Mouse (Mus musculus) neural tube, embryonic 14.5 days (tissue): Measurements from ENCODE around the gene Fen1. TPM values are rescaled to one million over a fixed set of nuclear protein-coding genes. Genes with fewer than 3 reads are reported as not detected.

Experiments used
- ATAC-seq: fragments of 200-750 bp; cut with Nextera tagmentation; 2 replicates; pipeline ENCODE4 v1.8.0; 2017; ENCODE audit warnings: low read depth, mild to moderate bottlenecking, moderate TSS enrichment, moderate library complexity
- H3K27ac ChIP-seq: fragments of 300-500 bp; sonication (generic); 2 replicates; pipeline ENCODE4 v1.5.1; 2014; ENCODE audit warnings: low read depth, mild to moderate bottlenecking, control low read depth, low read length, moderate library complexity, mixed read lengths
- H3K27me3 ChIP-seq: fragments of 300-500 bp; sonication (generic); 2 replicates; pipeline ENCODE4 v1.6.1; 2014; ENCODE audit warnings: low read length; ENCODE audit not compliant: control insufficient read depth, insufficient read depth
- H3K36me3 ChIP-seq: fragments of 300-500 bp; sonication (generic); 2 replicates; pipeline ENCODE4 v1.6.1; 2014; ENCODE audit warnings: low read length, mixed read lengths; ENCODE audit not compliant: control insufficient read depth, insufficient read depth
- H3K4me1 ChIP-seq: fragments of 300-500 bp; sonication (generic); 2 replicates; pipeline ENCODE4 v1.6.1; 2014; ENCODE audit warnings: low read length; ENCODE audit not compliant: control insufficient read depth, insufficient read depth
- H3K4me2 ChIP-seq: fragments of 300-500 bp; sonication (generic); 2 replicates; pipeline ENCODE4 v1.6.1; 2014; ENCODE audit warnings: mild to moderate bottlenecking, low read depth, low read length, control low read depth
- H3K4me3 ChIP-seq: fragments of 300-500 bp; sonication (generic); 2 replicates; pipeline ENCODE4 v1.5.1; 2014; ENCODE audit warnings: low read depth, low read length, control low read depth, mixed read lengths
- H3K9ac ChIP-seq: fragments of 300-500 bp; sonication (generic); replicated peaks from 2 replicates; pipeline ENCODE4 v1.6.1; 2014; ENCODE audit warnings: low read depth, mild to moderate bottlenecking, control low read depth, low read length, mixed read lengths
- H3K9me3 ChIP-seq: fragments of 300-500 bp; sonication (generic); 2 replicates; pipeline ENCODE4 v1.6.1; 2016; ENCODE audit warnings: low read length; ENCODE audit not compliant: control insufficient read depth
- WGBS: fragments of 180-500 bp; shearing (Covaris S2); extraction: QIAGEN DNeasy Blood & Tissue Kit; methylation state at CpG from one replicate; pipeline ENCODE4 v1.1.7; 2014; 5-methylcytosine and 5-hydroxymethylcytosine counted together
- polyA plus RNA-seq: library from polyadenylated mRNA; unstranded; fragments of >200 nt; fragmentation: Nextera tagmentation; extraction: Ambion mirVana; gene quantifications from 2 replicates; pipeline ENCODE4 v1.2.1, GENCODE M21; 2014

The Fen1 gene
- polyA plus RNA-seq, 1 experiment from 2014 or later, result 18.0 TPM

DNA sequence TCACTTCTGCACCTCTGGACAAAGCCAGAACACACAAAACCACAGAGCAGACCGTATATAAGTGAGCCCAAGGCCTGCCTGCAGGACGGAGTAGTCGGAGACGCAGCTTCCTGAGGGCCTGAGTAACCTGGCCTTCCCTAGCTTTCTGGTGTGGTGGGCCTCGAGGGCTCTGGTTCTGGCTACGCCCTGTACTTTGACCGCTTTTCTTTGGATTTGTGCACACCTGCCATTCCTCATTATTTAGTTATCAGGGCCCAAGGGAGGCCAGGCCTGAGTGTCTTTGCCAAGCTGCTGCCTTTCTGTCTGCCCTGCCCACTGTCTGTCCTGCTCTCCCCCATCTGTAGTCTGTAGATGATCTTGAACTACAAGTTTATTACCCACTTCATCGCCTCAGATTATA lies 14.0 kb downstream of the Fen1 start:
- Histone ChIP-seq H3K4me3 (no peak overlapping the region), H3K9ac (no peak overlapping the region), H3K9me3 (no peaks in the 10 kb centered on the region), H3K36me3 (peaks cover 83% of the 10 kb centered on the region), H3K27ac (no peak overlapping the region), H3K4me2 (no peak overlapping the region), H3K4me1 (peaks cover 7% of the 10 kb centered on the region), H3K27me3 (no peaks in the 10 kb centered on the region)
- 91% methylated on average over 8 of the region's 8 CpGs for WGBS
- no peak for ATAC-seq

DNA sequence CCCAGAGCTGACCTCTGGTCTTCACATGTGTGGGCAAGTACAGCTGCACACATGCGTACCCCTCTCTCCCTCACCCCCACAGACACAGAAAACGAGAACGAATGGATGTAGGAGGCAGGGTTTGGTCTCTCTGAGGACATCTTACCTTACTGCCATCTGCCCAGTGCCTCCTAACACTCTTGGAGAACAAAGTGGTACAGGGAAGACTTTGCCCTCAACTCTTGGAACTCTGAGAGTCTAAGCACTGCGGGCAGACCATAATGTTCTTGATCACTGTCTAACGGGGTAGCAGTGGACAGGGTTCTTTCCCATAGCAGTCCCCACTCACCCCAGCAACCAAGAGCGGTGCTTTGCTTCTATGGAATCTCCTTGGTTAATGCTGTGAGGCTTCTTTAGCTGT lies 14.9 kb downstream of the Fen1 start:
- H3K9me3 ChIP-seq, result no peaks in the 10 kb centered on the region
- WGBS, result 92% methylated on average over 6 of the region's 6 CpGs
- H3K27ac ChIP-seq, result no peak overlapping the region; the same call in 1 of the 2 replicates
- no peak for ATAC-seq
- H3K4me1 ChIP-seq, result peaks cover 17% of the 10 kb centered on the region
- no peak overlapping the region for H3K9ac ChIP-seq
- H3K27me3 ChIP-seq, result no peaks in the 10 kb centered on the region
- no peak overlapping the region for H3K4me2 ChIP-seq
- no peak overlapping the region for H3K4me3 ChIP-seq
- H3K36me3 ChIP-seq, result peaks cover 75% of the 10 kb centered on the region

DNA sequence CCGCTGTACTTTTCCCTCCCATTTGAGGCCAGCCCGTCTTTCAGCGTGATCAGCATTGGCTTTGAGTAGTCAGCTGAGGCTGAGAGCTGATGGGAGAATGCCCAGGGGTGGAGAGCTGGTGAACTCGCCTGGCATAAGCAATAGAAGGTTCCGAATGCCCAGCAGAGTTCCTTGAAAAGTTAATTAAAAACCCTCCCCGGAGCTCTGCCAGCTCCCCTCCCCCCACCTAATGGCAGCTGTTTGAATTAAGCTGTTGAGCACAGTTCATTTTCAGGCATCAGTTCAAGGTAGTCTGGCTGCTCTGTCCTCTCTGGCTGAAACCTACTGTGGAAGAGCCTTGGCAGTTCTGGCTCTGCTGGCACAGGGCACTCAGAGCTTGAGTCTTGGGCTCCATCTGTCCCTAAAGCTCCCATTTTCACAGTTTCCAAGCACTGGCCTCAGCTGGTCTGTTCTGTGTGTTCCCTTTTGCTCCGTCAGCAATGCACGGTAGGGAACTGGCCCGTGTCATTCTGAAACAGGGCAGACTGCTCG lies 15.6 kb downstream of the Fen1 start:
- Histone ChIP-seq H3K4me1 (peaks cover 17% of the 10 kb centered on the region), H3K4me3 (no peak overlapping the region), H3K27ac (peak overlapping the region; percentile 10; the same call in 1 of the 2 replicates), H3K4me2 (no peak overlapping the region), H3K9ac (no peak overlapping the region), H3K27me3 (no peaks in the 10 kb centered on the region), H3K9me3 (no peaks in the 10 kb centered on the region), H3K36me3 (peaks cover 68% of the 10 kb centered on the region)
- ATAC-seq, result peak; percentile 25; the same call in 1 of the 2 replicates
- WGBS, result 57% methylated on average over 10 of the region's 10 CpGs

GRCm38 (mm10) chr19:10186569-10186968 lies 17.4 kb downstream of the Fen1 start:
- H3K9me3 ChIP-seq, result no peaks in the 10 kb centered on the region
- ATAC-seq, result no peak
- no peak overlapping the region for H3K27ac ChIP-seq
- H3K4me3 ChIP-seq, result no peak overlapping the region
- peaks cover 52% of the 10 kb centered on the region for H3K36me3 ChIP-seq
- peaks cover 21% of the 10 kb centered on the region for H3K4me1 ChIP-seq
- H3K4me2 ChIP-seq, result no peak overlapping the region
- no peak overlapping the region for H3K9ac ChIP-seq
- WGBS, result 96% methylated on average over 8 of the region's 8 CpGs
- H3K27me3 ChIP-seq, result no peaks in the 10 kb centered on the region

GRCm38 (mm10) chr19:10185876-10186275 lies 18.1 kb downstream of the Fen1 start:
- no peak overlapping the region for H3K4me3 ChIP-seq
- no peaks in the 10 kb centered on the region for H3K27me3 ChIP-seq
- no peak overlapping the region for H3K27ac ChIP-seq
- no peak for ATAC-seq
- no peak overlapping the region for H3K9ac ChIP-seq
- peaks cover 47% of the 10 kb centered on the region for H3K36me3 ChIP-seq
- H3K4me1 ChIP-seq, result peaks cover 21% of the 10 kb centered on the region
- H3K9me3 ChIP-seq, result no peaks in the 10 kb centered on the region
- WGBS, result 91% methylated on average over 3 of the region's 3 CpGs
- no peak overlapping the region for H3K4me2 ChIP-seq

GRCm38 (mm10) chr19:10184096-10184495 lies 19.9 kb downstream of the Fen1 start:
- peak overlapping the region; percentile 97 for H3K27ac ChIP-seq
- ATAC-seq, result peak; percentile 13; the same call in 1 of the 2 replicates
- no peaks in the 10 kb centered on the region for H3K27me3 ChIP-seq
- peak overlapping the region; percentile 92 for H3K4me3 ChIP-seq
- H3K9ac ChIP-seq, result peak overlapping the region; percentile 95
- WGBS, result 7% methylated on average over 12 of the region's 12 CpGs
- no peaks in the 10 kb centered on the region for H3K9me3 ChIP-seq
- peaks cover 21% of the 10 kb centered on the region for H3K4me1 ChIP-seq
- H3K4me2 ChIP-seq, result peak overlapping the region; percentile 85
- peaks cover 31% of the 10 kb centered on the region for H3K36me3 ChIP-seq

DNA sequence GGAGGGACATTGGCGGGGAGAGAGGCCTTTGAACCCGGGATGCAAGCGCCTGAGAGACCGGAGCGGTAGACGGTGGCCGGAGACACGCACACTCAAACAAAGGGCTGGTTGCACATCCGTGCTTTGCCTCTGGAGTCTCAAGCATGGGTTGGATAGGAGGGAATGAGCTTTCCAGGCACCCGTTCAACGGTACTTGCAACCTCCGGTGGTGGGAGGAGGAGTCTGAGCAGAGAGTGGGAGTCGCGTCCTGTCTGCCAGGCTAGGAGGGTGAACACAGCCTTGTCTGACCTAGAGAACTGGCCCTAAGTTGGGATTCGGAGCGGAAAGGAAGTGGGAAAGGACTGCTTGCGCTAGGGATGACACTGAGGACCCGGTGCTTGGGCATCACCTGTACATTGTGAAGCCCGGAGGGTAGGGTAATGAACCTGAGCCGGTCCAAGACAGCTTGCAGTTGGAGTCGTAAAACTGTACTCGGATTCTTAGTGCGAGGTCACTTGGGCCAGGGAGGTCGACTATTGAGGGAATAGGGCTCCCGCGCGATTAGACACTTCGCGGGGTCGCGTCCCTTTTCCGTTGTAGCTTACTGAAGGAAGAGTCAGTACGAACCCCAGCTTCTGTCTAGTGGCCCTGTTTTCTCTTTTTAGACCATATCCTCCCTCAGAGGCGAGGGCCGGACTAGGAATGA lies 20.5 kb downstream of the Fen1 start:
- peak overlapping the region; percentile 97 for H3K27ac ChIP-seq
- no peaks in the 10 kb centered on the region for H3K9me3 ChIP-seq
- H3K27me3 ChIP-seq, result no peaks in the 10 kb centered on the region
- H3K4me3 ChIP-seq, result peak overlapping the region; percentile 92
- under 1% methylated on average over 35 of the region's 35 CpGs for WGBS
- H3K4me2 ChIP-seq, result peak overlapping the region; percentile 85
- peak overlapping the region; percentile 95 for H3K9ac ChIP-seq
- H3K4me1 ChIP-seq, result peaks cover 21% of the 10 kb centered on the region
- peaks cover 25% of the 10 kb centered on the region for H3K36me3 ChIP-seq
- ATAC-seq, result peak; percentile 85

DNA sequence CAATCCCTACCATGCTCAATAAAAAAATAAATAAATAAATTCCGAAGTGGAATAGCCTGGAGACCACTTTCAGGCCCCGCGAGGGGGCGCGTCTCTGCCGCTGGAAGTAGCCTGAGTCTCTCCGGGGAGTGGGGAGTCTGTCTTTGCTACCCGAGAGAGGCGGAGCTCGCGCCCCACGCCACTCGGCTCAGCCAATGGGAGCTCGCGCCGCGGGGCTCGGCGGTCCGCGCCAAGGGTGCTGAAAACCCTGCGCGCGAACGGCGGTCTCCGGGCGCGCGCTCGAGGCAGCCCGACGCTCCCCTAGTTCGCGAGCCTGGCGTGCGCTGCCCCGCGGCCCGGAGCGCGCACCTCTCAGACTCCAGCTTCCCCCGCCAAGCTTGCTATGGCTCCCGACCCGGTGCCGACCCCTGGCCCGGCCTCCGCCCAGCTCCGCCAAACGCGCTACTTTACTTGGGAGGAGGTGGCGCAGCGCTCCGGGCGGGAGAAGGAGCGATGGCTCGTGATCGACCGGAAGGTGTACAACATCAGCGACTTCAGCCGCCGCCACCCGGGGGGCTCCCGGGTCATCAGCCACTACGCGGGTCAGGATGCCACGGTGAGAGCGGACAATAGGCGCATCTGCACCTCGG lies 21.2 kb downstream of the Fen1 start, which contains the start of gene Fads1:
Gene Fads1 (plus strand): TSS at position 219 of the 629 bp plus-strand sequence.
- peak within 1 kb of the TSS; percentile 92 for H3K4me3 ChIP-seq
- H3K27ac ChIP-seq, result peak within 1 kb of the TSS; percentile 97
- peaks cover 21% of the 10 kb centered on the region for H3K4me1 ChIP-seq
- H3K9me3 ChIP-seq, result no peaks in the 10 kb centered on the region
- peak; percentile 96 for ATAC-seq
- WGBS, result under 1% methylated on average over 70 of the region's 70 CpGs
- H3K4me2 ChIP-seq, result peak within 1 kb of the TSS; percentile 85
- peak within 1 kb of the TSS; percentile 95 for H3K9ac ChIP-seq
- no peaks in the 10 kb centered on the region for H3K27me3 ChIP-seq
- H3K36me3 ChIP-seq, result peaks cover 19% of the 10 kb centered on the region

DNA sequence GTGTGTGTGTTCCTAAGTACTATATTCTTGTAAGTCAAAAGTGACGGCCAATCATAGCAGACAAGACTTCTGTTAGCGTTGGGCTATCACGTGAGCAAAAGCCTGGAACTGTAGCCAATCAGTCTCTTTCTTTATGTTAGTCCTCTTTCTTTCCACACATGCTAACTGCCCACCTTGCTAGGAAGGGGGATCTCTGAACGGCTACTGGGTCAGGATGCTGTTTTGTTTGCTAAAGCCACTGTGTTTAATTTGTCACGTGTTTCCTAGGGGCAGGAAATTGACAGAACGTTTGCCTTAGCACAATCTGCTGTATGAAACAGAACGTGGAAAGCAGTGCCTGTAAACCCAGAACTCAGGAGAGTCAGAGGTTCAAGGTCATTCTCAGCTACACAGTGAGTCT lies 21.8 kb downstream of the Fen1 start:
- H3K9ac ChIP-seq, result peak overlapping the region; percentile 17; the same call in 1 of the 2 replicates
- H3K9me3 ChIP-seq, result no peaks in the 10 kb centered on the region
- peak overlapping the region; percentile 92 for H3K4me3 ChIP-seq
- ATAC-seq, result 0 out of 2 replicates have a peak, but pooled peaks have one; percentile 7
- peaks cover 16% of the 10 kb centered on the region for H3K36me3 ChIP-seq
- 34% methylated on average over 7 of the region's 7 CpGs for WGBS
- peak overlapping the region; percentile 25 for H3K27ac ChIP-seq
- no peaks in the 10 kb centered on the region for H3K27me3 ChIP-seq
- peaks cover 21% of the 10 kb centered on the region for H3K4me1 ChIP-seq
- H3K4me2 ChIP-seq, result peak overlapping the region; percentile 85
